Mouse (Mus musculus) adrenal gland, postnatal 10 days (tissue): Measurements from ENCODE around the gene Rnase2b. TPM values are rescaled to one million over a fixed set of nuclear protein-coding genes. Genes with fewer than 3 reads are reported as not detected.
"Not testable (repeated sequence)": the region's sequence is repeated elsewhere in the genome, so short reads cannot be mapped to it uniquely, and the experiment has no call there.

Source experiments
- DNase-seq: peaks from one replicate; pipeline ENCODE4 v3.0.0; 2021; ENCODE audit warnings: mixed read lengths
- total RNA-seq, 2 experiments: library from RNA; stranded (reverse); gene quantifications; 2 replicates each; pipeline ENCODE4 v1.2.3; 2021

Rnase2b gene
- total RNA-seq, 2 experiments from 2014 or later = not detected

DNA sequence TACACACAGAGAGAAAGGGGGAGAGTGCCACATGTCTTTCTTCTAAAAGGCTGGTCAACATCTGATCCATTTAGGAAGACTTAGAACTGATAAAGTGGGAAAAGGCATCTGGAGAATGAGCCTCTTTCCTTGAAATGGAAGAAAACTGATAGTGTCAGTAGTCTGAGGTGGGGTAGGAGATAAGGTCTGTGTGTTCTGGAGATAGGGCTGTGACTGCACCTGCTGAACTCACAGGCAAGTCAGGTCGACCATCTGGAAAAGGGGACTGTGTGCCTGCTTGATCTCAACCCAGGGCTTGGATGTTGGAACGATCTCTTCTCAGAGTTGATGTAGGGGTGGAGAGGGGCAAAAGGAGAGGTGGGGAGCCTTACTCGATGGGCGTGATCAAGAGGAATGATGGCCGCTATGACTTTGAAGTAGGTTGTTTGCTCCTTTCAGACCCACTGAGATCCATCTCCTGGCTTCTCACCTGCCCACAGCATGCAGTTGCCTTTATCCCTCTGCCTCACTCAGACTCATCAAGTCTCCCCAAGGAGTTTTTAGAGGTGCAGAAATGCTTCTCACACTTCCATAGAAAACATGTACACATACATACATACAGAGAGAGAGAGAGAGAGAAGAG, 9.7 kb upstream of the Rnase2b start:
- no peak for DNase-seq

GRCm38 (mm10) chr14:51156056-51156735, 5.9 kb upstream of the Rnase2b start:
- DNase-seq = no peak

DNA sequence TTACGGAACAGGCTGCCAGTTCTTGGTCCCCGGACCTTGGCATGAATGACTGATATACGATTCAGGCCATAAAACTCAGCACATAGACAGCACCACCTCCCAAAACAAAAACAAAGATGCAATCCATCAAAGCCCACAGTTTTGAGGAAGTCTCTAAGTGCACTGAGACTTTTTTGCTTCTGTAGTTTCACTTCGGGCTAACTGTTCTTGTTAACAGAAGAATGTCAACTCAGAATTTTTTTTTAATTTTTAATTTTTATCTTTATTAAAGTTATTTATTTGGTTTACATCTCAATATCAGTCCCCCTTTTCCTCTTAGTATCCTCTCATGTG, 5.4 kb upstream of the Rnase2b start:
- DNase-seq = no peak

GRCm38 (mm10) chr14:51157072-51157471, 5.0 kb upstream of the Rnase2b start:
- no peak for DNase-seq

DNA sequence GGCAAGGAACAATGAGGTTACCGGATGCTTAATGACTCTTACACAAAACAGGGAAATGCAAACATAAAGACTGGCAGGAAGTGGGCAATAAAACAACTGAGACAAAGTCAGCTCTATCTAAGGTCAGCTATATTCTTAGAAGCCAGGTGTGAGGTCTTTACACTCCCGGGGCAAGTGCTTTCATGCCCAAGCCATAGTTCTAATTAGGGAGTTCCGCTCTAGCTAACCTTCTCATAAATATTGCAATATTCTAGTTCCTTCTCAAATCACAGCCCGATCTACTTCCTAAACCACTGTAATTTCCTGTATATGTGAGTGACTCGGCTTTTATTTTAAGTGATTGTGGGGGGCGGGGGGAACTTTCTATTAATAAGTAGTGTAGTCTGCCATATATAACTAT, 1.3 kb downstream of the Rnase2b start:
- not testable (repeated sequence) for DNase-seq

DNA sequence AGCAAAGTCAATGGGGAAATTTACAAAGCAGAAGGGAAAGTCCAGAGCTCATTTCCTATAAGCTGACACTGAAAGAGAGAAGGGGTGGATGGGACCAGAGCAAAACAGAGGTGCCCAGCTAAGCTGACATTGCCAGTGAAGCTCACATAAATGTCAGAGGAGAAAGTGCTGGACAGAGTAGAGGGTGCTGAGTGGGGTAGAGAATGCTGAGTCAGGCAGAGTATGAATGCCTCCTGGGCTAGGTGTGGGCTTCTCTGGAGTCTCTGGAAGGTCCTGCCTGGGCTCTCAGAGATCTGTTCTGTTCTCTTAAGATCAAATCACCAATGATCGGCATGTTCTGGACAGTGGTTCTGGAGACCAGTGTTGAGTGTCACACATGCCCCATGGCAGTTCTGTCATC, 3.4 kb downstream of the Rnase2b start:
- DNase-seq = no peak

DNA sequence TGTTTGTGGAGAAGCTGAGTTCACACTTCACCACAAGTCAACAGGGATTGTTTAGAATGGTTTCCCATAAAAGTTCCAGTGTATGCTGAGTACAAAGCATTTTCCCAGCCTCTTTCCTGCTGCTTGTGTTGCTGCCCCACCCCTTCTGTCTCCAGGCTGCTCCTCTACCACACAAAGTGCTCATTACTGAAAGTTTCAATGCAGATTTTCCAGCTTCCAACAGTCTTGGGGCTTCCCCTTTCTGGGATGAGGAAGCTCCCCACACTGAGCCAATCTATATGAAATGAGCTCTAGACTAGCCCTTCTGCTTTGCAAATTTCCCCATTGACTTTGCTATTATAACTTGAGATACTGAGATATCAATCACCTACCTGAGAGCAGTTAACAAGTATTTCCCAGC, 4.0 kb downstream of the Rnase2b start:
- DNase-seq = no peak

DNA sequence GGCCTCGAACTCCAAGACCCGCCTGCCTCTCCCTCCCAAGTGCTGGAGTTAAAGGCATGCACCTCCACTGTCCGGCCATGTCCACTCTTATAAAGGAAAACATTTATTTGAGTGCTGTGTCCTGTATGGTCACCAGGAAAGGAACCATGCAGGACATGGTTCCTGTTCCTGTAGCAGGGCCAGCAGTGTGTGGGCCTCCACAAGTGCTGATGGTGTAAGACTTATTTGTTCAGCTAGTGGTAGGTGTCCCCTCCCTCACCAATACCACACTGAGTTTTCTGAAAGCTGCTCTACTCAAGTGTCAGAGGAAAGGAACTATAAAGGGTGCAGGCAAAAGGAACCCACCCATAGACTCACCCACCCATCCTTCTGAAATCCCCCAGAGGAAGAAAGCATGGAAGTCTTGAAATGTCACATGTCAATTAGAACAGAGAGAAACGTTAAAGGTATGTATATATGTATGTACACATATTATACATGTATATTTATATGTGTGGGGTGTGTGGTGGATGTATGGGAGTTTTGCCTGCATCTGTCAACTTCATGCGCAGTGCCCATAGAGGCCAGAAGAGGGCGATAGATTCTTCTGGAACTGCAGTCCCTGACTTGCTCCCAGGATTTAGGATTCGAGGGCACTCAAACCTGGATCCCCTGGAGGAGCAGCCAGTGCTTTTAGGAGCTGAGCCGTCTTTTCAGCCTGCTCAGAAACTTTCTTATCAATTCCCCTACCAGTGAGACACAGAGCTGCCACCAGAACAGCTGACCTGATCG, 10.2 kb downstream of the Rnase2b start:
- peak; percentile 51 for DNase-seq

- DNase-seq = peak; percentile 2
These were observed 10.9 kb downstream of the Rnase2b start for GRCm38 (mm10) chr14:51172947-51173346.

GRCm38 (mm10) chr14:51173843-51174242, 11.8 kb downstream of the Rnase2b start:
- no peak for DNase-seq

GRCm38 (mm10) chr14:51181051-51181450, 19.0 kb downstream of the Rnase2b start:
- not testable (repeated sequence) for DNase-seq

- no peak for DNase-seq
These were observed 33.6 kb downstream of the Rnase2b start for GRCm38 (mm10) chr14:51195681-51196080.

DNA sequence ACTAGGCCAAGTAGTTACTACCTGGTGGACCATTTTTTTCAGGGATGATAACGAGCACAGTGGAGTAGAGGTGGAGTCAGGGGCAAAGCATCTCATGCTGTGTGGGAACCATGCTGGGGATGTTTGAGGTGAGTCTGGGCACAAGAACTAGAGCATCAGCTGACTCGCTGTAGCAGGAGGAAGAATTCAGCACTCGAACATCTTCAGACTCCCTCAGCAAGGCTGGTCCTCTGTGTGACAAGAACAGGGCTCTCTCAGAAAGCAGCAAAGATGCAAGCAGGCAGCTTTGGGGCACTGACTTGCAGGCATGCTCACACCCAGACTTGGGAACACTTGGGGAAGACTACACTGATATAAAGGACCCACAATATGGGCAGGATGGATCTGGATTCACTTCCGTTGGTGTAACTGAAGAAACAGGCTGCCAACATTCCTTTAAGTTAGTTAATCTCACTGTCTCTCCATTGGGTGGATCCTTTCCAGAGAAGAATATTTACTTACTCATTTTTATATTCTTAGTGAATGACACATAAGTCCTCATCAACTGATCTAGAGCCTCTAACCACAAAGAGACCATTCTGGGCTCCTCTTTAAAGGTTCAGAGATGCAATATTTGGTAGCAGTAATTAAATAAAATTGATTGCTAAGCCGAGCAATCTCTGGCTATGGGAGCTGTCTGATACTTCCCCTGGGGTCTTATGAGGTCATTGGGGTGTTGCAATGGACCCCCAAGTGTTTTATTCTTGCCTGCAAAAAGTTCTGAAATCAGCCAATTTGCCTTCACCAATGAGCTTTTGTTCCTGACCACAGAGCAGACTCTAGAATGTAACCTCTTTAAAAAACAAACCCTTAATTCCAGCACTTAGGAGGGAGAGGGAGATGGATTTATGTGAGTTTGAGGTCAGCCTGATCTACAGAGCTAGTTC, 37.3 kb downstream of the Rnase2b start, which contains the start of gene Ang2:
Gene Ang2, minus strand, starts transcription at position 51 of the 926 bp plus-strand sequence.
- DNase-seq = no peak

DNA sequence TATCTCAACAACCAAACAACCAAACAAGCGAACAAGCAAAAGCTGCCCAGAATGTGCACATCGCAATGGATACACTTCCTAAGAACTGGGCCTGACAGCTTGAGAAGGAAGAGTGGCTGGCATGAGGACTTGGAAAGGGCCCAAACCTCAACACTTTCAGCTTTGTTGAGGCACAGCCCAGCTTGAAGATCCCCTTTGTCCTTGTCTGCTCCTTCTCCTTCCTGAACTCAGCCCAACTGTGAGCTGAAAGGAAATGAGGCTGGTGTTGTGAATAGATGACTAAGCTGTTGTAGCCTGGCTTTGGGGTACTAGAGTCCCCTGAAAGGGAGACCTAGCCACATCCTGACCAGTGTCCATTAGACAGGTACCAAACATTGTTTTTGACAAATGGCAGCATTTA, 38.0 kb downstream of the Rnase2b start:
- no peak for DNase-seq

GRCm38 (mm10) chr14:51200466-51200865, 38.4 kb downstream of the Rnase2b start:
- no peak for DNase-seq

GRCm38 (mm10) chr14:51203115-51203514, 41.1 kb downstream of the Rnase2b start, which contains the start of gene Ear14:
Gene Ear14 (plus strand): TSS chr14:51203391.
- no peak for DNase-seq

Other genes starting within 250 kb of the Rnase2b start
- 10 to 100 TPM; 62.7 to 76.7 TPM for gene Osgep, start 237.4 kb upstream of the Rnase2b start, total RNA-seq
- 10 to 100 TPM; 69.9 to 71.6 TPM for gene Apex1, start 237.3 kb upstream of the Rnase2b start, total RNA-seq
- 10 to 100 TPM; 41.0 to 46.3 TPM for gene Pip4p1, start 231.4 kb upstream of the Rnase2b start, total RNA-seq
- 10 to 100 TPM; 36.8 to 53.0 TPM for gene Pnp, start 231.2 kb upstream of the Rnase2b start, total RNA-seq
- gene Gm49342, start 217.7 kb upstream of the Rnase2b start, total RNA-seq = 10 to 100 TPM; 37.1 to 48.5 TPM
- 1 to 10 TPM; 2.1 to 2.7 TPM for gene Pnp2, start 206.3 kb upstream of the Rnase2b start, total RNA-seq
- under 1 TPM; 0.24 to 0.33 TPM for gene Rnase10, start 154.5 kb upstream of the Rnase2b start, total RNA-seq
- not detected for gene Rnase9, start 120.4 kb upstream of the Rnase2b start, total RNA-seq
- not detected for gene Rnase11, start 112.1 kb upstream of the Rnase2b start, total RNA-seq
- gene Rnase12, start 104.6 kb upstream of the Rnase2b start, total RNA-seq = not detected
- not detected for gene Olfr750, start 87.8 kb upstream of the Rnase2b start, total RNA-seq
- gene Rnase4, start 71.2 kb upstream of the Rnase2b start, total RNA-seq = 100 to 1,000 TPM in 1 of 2 experiments, 10 to 100 TPM in 1; 78.4 to 110 TPM
- 10 to 100 TPM; 14.3 to 22.4 TPM for gene Ang, start 71.1 kb upstream of the Rnase2b start, total RNA-seq
- gene Eddm3b, start 47.8 kb upstream of the Rnase2b start, total RNA-seq = not detected
- 1 to 10 TPM; 1.6 to 2.0 TPM for gene Rnase6, start 38.4 kb upstream of the Rnase2b start, total RNA-seq
- not detected for gene Rnase1, start 15.5 kb upstream of the Rnase2b start, total RNA-seq
- gene Ang2, start 36.9 kb downstream of the Rnase2b start, total RNA-seq = not detected
- not detected for gene Ear14, start 41.1 kb downstream of the Rnase2b start, total RNA-seq
- gene Rnase2a, start 93.9 kb downstream of the Rnase2b start, total RNA-seq = under 1 TPM; 0.61 to 0.96 TPM
- gene Gm7247, start 199.5 kb downstream of the Rnase2b start, total RNA-seq = not detected
- not detected for gene Vmn2r88, start 248.6 kb downstream of the Rnase2b start, total RNA-seq